ENCODE assay signal across 13 mouse cellular contexts in the genomic region with DNA sequence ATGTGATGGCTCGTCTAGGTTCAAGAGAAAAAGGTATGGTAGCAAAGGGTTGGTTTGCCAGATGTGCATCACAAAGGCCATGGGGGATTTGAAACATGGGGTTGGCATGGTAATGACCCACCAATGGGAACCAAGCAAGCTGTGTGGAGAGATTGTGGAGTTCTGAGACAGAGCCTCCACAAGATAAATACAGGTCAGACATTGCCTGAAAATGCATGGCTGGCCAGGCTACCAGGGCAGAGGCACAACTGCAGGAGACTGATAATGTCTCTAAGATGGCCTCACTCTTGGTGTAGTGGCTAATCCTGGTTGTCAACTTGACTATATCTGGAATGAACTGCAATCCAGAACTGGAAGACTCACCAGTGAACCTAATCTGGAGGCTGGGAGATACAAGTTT.
"Had no signal": no experiment of that assay in that cellular context is flagged by ENCODE, and none has a peak within 500 bp of the region (broad histone marks: within the 10 kb centered on the region; RNA-seq: fewer than 3 reads in every experiment).

No protein-coding gene starts in this region.

- H3K9ac ChIP-seq: limb, embryonic 13.5 days; midbrain, embryonic 12.5 days had no signal

- H3K4me3 ChIP-seq: limb, embryonic 13.5 days; midbrain, embryonic 12.5 days had no signal

- H3K27me3 ChIP-seq: limb, embryonic 13.5 days; midbrain, embryonic 12.5 days had no signal

- H3K4me2 ChIP-seq: limb, embryonic 13.5 days; midbrain, embryonic 12.5 days had no signal

- H3K9me3 ChIP-seq: midbrain, embryonic 12.5 days had no signal

- H3K27ac ChIP-seq: limb, embryonic 13.5 days; midbrain, embryonic 12.5 days; stomach, postnatal 0 days had no signal

- DNase-seq: kidney, adult 11 months; kidney, postnatal 10 days; left cerebral cortex, postnatal 4 days; lung, adult 18-20 months; lung, postnatal 36 days; right cerebral cortex, adult 18-20 months; right cerebral cortex, postnatal 25 days; thymus, adult 18-20 months; thymus, postnatal 14 days had no signal

- ATAC-seq: midbrain, embryonic 16.5 days had no signal

- H3K36me3 ChIP-seq: limb, embryonic 13.5 days; midbrain, embryonic 12.5 days had no signal

- H3K4me1 ChIP-seq: limb, embryonic 13.5 days; midbrain, embryonic 12.5 days had no signal
